Mouse (Mus musculus) B cell, adult 2 months (primary cell): ENCODE measurements around the gene Psmd11.
"Not testable (repeated sequence)": the region's sequence is repeated elsewhere in the genome, so short reads cannot be mapped to it uniquely, and the experiment has no call there.

Source experiments
- DNase-seq, 2 experiments: peaks; one replicate each; pipeline ENCODE4 v3.0.0; 2022

Psmd11 gene

GRCm38 (mm10) chr11:80428381-80429008 is at the start of gene Psmd11:
Gene Psmd11 (plus strand): TSS chr11:80428615.
- DNase-seq, result peak; percentile 97

DNA sequence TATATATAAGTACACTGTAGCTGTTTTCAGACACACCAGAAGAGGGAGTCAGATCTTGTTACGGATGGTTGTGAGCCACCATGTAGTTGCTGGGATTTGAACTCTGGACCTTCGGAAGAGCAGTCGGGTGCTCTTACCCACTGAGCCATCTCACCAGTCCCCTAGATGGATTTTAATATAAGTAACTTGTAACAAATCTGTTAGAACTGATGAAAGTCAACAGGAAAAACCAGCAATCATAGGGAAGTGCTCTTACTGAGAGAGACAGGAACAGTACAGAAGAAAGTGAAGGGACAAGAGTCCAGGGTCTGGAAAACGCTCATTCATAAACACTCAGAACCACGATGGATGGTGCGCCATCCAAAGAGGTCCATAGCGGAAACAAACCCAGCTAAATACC is 49.2 kb upstream of the Psmd11 start:
- DNase-seq, result not testable (repeated sequence)

DNA sequence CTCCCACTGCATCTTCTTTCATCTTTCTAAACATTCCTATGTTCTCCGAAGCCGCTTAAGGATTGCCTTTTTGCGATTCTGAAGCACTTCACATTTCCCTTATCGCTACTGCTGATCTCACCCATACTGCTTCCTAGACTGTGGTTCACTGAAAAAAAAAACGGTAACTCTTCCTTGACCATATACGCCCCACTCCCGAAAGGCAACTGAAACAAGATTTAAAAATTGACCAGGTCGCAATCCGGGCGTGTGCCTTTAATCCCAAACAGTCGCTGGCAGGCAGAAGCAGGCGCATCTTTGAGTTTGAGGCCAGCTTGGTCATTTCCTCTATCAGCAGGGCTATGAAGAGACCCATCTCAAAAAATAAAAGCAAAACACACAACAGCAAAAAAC is 45.8 kb upstream of the Psmd11 start:
- DNase-seq, result peak; percentile 54 to 61

GRCm38 (mm10) chr11:80383019-80383625 is 45.3 kb upstream of the Psmd11 start, which contains the start of gene Zfp207:
Gene Zfp207 (plus strand): TSS chr11:80383279.
- peak; percentile 96 to 97 for DNase-seq

GRCm38 (mm10) chr11:80383626-80384046 is 44.8 kb upstream of the Psmd11 start:
- no peak for DNase-seq

- no peak for DNase-seq
Measured at GRCm38 (mm10) chr11:80384461-80384860, 44.0 kb upstream of the Psmd11 start.

GRCm38 (mm10) chr11:80385055-80385454 is 43.4 kb upstream of the Psmd11 start:
- DNase-seq, result no peak

DNA sequence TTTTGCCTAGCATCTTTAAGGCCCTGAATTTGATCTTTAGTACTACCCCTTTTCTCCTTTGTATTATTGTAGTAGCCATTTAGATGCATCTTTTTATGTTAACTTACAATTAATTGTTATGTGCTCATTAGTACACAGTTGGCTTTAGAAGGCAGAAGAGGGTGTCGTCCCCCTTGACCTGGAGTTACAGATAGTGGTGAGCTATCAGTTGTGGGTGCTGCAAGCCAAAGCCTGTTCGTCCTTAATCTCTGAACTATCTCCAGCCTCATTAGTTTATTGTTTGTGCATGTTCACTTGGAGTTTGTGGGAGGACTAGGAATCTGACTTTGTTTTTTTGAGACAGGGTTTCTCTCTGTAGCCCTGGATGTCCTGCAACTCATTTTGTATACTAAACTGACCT is 41.6 kb upstream of the Psmd11 start:
- DNase-seq, result no peak

DNA sequence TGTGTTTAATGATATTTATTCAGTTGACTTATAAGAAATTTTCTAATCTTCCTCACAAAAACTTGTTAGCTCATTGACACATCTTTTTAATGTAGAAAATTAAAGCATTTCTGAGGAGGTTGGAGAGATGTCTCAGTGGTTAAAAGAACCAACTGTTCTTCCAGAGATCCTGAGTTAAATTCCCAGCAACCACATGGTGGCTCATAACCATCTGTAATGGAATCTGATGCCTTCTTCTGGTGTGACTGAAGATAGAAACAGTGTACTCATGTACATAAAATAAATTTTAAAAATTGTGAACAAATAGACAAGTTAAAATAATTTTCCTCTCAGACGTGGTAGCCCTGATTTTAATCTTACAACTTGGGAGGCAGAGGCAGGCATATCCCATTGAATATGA is 38.5 kb upstream of the Psmd11 start:
- DNase-seq, result no peak

GRCm38 (mm10) chr11:80391407-80392120 is 36.9 kb upstream of the Psmd11 start:
- DNase-seq, result no peak

GRCm38 (mm10) chr11:80395930-80396329 is 32.5 kb upstream of the Psmd11 start:
- DNase-seq, result no peak

DNA sequence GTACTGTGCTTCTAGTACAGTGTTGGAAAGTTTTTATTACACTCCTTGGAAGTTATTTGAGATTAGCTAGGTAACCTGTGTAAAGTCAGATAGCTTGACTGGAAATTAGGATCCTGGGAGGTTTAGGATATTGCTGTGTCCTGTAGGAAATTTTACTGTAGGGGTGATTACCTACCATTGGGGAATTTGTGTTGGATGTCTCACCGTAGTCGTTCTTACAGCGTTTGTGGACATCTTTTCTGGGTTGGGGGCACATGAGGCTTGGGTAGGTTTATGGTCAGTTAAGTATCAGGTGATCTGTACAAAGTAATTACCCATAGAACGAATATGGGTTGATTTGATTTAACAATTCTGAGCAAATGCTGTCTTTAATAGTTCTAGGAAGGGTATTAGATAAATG is 31.8 kb upstream of the Psmd11 start:
- DNase-seq, result no peak

DNA sequence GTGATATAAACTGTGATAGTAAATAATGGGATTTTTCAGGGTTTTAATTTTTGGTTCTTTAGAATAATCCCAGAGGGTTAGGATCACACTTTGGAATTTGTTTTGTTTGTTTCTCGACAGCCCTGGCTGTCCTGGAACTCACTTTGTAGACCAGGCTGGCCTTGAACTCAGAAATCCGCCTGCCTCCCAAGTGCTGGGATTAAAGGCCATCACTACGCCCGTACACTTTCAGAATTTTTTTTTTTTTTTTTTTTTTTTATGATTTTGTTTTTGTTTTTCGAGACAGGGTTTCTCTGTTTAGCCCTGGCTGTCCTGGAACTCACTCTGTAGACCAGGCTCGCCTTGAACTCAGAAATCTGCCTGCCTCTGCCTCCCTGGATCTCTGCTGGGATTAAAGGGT is 20.5 kb upstream of the Psmd11 start:
- not testable (repeated sequence) for DNase-seq

- no peak for DNase-seq
Measured at GRCm38 (mm10) chr11:80410377-80410776, 18.0 kb upstream of the Psmd11 start.

DNA sequence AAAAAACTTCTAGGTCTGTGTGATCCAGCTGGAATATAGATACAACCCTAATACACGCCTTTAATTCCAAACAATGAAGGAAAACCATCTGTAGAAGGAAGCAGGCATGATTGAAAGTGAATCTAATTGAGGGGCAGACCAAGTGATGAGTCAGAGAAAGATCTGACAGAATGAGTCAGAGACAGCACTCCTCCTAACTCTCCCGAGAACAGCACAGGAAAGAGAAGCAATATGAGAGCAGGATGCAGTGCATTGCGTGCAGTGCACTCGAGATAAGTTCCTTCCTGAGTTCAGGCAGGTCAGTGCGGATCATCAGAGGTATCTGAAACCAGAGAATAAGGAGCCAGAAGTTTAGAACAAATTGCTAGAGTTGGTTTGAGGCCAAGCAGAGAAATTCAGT is 11.3 kb upstream of the Psmd11 start:
- no peak for DNase-seq

- DNase-seq, result no peak
Measured at GRCm38 (mm10) chr11:80419743-80420142, 8.7 kb upstream of the Psmd11 start.

DNA sequence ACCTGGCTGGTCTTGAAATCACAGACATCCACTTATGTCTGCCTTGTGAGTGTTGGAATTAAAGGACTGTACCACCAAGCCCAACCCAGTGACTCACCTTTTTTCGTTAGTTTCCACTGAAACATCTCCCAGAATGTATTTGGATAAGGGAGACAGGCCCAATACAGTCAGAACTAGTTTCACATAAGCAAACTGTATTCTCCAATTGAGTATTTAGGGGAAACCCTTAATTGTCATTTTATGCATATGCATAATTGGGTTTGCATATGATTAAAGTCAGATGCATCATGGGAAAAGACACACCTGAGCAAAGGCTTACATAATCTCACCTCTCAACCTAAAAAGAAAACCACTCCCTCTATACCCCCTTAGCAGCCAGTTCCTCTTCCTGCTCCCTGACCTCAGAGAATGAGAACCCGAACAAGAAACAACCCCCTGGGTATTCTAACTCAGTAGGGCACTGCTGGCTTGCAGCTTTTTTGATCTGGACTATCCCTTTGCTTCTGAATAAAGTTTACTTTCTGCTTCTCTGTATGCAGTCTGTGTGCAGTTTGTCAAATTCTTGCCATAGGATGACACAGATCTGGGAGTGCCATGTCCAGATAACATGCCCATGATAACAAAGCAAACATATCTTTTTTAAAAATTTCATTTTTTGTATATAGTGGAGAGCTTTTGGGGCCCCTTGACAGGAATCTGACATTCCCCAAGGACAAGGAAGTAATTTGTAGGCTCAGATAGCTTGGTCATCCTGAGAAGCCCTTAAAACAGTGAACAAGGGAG is 8.0 kb upstream of the Psmd11 start:
- DNase-seq, result no peak

GRCm38 (mm10) chr11:80421421-80422047 is 6.9 kb upstream of the Psmd11 start:
- DNase-seq, result no peak

GRCm38 (mm10) chr11:80424691-80425090 is 3.7 kb upstream of the Psmd11 start:
- DNase-seq, result no peak

DNA sequence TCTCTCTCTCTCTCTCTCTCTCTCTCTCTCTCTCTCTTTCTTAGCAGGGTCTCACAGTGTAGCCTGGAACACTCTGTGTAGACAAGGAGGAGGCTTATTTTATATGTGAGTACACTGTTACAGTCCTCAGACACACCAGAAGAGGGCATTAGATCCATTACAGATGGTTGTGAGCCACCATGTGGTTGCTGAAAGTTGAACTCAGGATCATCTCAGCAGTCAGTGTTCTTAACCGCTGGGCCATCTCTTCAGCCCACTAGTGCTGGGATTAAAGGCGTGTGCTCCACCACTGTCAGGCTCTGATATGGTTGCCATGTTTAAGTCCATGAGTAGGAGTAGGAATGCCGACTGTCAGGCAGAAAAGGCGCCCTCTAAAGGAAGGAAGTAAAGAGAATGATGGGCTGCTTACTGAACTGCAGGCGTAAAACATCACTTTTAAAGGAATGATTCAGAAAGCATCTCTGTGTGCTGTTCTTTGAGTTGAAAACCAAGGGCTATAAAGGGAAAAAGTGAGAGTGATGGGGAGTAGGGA is 3.1 kb upstream of the Psmd11 start:
- DNase-seq, result no peak

- DNase-seq, result not testable (repeated sequence)
Measured at GRCm38 (mm10) chr11:80426029-80426813, 2.2 kb upstream of the Psmd11 start.

GRCm38 (mm10) chr11:80429009-80429475 is 627 bp downstream of the Psmd11 start:
- DNase-seq, result no peak
